Mouse (Mus musculus): ENCODE measurements around the gene Gm21477. TPM values are rescaled to one million over a fixed set of nuclear protein-coding genes. Genes with fewer than 3 reads are reported as not detected.

Gm21477 gene
- not detected for polyA plus RNA-seq (2014; fragmentation: Illumina TruSeq; extraction: RNeasy Lipid Tissue Mini Kit (QIAGEN cat#74804))

DNA sequence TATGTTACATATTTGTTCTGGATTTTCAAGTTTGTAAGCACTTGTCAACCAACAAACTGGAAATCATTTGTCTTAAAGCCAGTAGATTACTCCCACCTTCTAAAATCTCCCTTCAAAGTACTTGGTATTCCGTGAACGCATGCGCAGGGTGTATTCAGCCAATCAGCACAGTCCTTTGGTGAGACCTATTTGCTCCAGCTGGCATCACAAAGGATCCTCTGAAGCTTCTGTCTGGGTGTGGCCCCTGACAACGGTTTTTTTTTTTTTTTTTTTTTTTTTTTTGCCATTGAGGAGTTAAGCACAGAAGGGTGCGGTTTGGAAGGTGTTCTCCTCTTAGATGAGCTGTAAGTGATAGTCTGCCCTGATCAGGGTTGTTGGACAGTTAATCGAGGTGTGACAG lies at the start of gene Gm21477:
Gm21477 (plus strand) TSS at position 301 of the 400 bp plus-strand sequence.

